Mouse (Mus musculus) MN1 (cell line): ENCODE results near the gene Tead4.
A peak's percentile ranks its signal among the peaks of the same experiment; 100 is the strongest.
"Not testable (repeated sequence)": the region's sequence is repeated elsewhere in the genome, so short reads cannot be mapped to it uniquely, and the experiment has no call there.

Source experiments
- DNase-seq: peaks from one replicate; pipeline ENCODE4 v3.0.0-alpha.2; 2016; ENCODE audit warnings: low spot score

Tead4 gene

GRCm38 (mm10) chr6:128236581-128236980, 64.0 kb downstream of the Tead4 start:
- DNase-seq = no peak

- DNase-seq = peak; percentile 22
These were observed 66.4 kb downstream of the Tead4 start for GRCm38 (mm10) chr6:128234206-128234605.

GRCm38 (mm10) chr6:128232216-128232615, 68.4 kb downstream of the Tead4 start:
- no peak for DNase-seq

GRCm38 (mm10) chr6:128231741-128232140, 68.9 kb downstream of the Tead4 start:
- DNase-seq = no peak

- DNase-seq = no peak
These were observed 73.1 kb downstream of the Tead4 start for GRCm38 (mm10) chr6:128227438-128228017.

GRCm38 (mm10) chr6:128226941-128227340, 73.7 kb downstream of the Tead4 start:
- DNase-seq = no peak

GRCm38 (mm10) chr6:128225846-128226176, 74.8 kb downstream of the Tead4 start:
- DNase-seq = no peak

- no peak for DNase-seq
These were observed 75.4 kb downstream of the Tead4 start for GRCm38 (mm10) chr6:128225009-128225845.

- DNase-seq = no peak
These were observed 77.5 kb downstream of the Tead4 start for GRCm38 (mm10) chr6:128223159-128223558.

- not testable (repeated sequence) for DNase-seq
These were observed 85.6 kb downstream of the Tead4 start for GRCm38 (mm10) chr6:128215004-128215403.

- DNase-seq = not testable (repeated sequence)
These were observed 91.4 kb downstream of the Tead4 start for GRCm38 (mm10) chr6:128209199-128209598.

GRCm38 (mm10) chr6:128208491-128209170, 92.0 kb downstream of the Tead4 start:
- no peak for DNase-seq

GRCm38 (mm10) chr6:128203557-128203956, 97.1 kb downstream of the Tead4 start:
- DNase-seq = no peak

- peak; percentile 21 for DNase-seq
These were observed 99.6 kb downstream of the Tead4 start for GRCm38 (mm10) chr6:128200847-128201640.

GRCm38 (mm10) chr6:128200116-128200846, 100.3 kb downstream of the Tead4 start:
- peak; percentile 85 for DNase-seq

GRCm38 (mm10) chr6:128183521-128183920, 117.1 kb downstream of the Tead4 start:
- DNase-seq = no peak

- DNase-seq = no peak
These were observed 119.4 kb downstream of the Tead4 start for GRCm38 (mm10) chr6:128181176-128181575.

- DNase-seq = no peak
These were observed 121.0 kb downstream of the Tead4 start for GRCm38 (mm10) chr6:128179651-128180050.

- no peak for DNase-seq
These were observed 121.4 kb downstream of the Tead4 start for GRCm38 (mm10) chr6:128179247-128179646.

- no peak for DNase-seq
These were observed 121.9 kb downstream of the Tead4 start for GRCm38 (mm10) chr6:128178681-128179080.
